Mouse (Mus musculus) left cerebral cortex, adult 11 months (tissue): ENCODE results near the gene Hdgfl1.

ENCODE experiments used
- DNase-seq: peaks from one replicate; pipeline ENCODE4 v3.0.0; 2022; ENCODE audit warnings: low spot score

Gene Hdgfl1

GRCm38 (mm10) chr13:26769955-26770354, at the start of gene Hdgfl1:
Gene Hdgfl1, minus strand, starts transcription at chr13:26770165.
- DNase-seq, result no peak

- DNase-seq, result no peak
Measured at GRCm38 (mm10) chr13:26795460-26795859, 25.5 kb upstream of the Hdgfl1 start.

- DNase-seq, result no peak
Measured at GRCm38 (mm10) chr13:26769424-26769823, 541 bp downstream of the Hdgfl1 start.

DNA sequence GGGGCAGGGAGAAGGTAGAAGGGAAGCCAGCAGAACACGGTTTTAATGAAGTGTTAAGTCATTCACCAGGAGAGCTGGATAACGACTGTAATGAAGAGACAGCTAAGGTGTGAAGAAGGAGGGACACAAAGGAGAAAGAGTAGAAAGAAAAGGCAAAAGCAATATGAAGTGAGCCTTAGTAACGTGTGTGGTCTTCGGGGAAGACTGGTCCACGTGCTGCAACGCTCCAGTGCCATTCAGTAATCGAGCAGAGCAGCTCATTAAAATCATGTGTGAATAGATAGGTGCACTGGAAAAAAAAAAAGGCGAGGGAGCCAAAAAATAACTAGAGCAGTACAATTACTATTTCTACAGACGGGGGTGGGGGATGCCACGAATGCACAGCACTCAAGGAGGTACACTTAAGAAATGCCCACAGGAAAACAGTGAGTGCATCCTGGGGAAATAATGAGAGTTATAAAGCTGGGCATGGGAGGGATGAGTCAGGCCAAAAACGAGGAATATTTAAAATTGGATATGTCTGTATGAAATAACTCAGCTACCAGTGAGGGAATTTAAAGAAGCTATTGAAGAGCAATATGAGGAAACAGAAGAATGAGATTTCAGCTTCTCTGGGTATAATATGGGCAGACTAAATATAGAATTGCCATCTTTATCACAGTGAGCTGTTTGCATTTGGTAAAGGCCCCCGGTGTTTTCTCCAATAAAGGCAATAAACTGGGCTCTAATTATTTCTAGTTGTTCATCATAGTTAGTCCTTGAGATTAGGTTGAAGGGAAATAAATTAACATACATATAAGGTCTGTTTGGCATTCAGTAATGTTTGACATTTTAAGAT, 7.8 kb downstream of the Hdgfl1 start:
- no peak for DNase-seq

- DNase-seq, result no peak
Measured at GRCm38 (mm10) chr13:26752863-26753262, 17.1 kb downstream of the Hdgfl1 start.

DNA sequence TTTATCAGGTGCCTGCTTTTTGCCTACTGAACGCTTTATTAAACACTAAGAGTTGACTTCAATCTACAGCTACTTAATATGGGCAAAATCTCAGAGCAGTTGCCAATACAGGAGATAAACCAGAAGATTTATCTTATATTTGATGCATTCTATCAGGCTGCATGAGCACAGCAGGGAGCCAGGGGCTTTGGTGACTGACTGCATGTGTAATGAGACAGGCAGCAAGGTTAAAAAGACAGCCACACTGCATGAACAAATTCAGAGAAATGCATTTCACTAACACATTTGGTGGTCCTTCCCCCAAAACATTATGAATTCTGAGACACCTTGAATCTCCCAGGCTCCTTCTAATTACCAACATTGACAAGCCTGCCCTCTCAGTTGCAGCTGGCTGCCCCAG, 17.6 kb downstream of the Hdgfl1 start:
- no peak for DNase-seq

GRCm38 (mm10) chr13:26745760-26746457, 24.1 kb downstream of the Hdgfl1 start:
- DNase-seq, result no peak

- DNase-seq, result no peak
Measured at GRCm38 (mm10) chr13:26745059-26745759, 24.8 kb downstream of the Hdgfl1 start.

DNA sequence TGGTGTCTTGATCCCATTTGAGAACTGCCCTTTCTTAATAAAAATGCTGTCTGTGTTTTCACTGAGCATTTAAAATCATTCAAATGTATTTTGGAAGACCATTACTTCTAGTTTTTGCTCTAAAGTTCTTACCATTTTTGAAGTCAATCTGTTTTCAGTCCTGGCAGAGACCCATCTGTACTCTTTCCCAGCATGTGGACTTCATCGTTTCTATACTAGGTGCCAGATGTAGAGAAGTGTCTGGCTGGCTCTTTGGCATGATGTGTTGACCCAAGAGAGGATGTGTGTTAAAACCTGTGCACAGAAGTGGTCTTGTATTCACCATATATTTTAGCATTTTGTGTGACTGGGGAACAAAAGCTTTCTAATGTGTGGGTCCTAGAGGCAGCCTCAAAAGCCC, 25.9 kb downstream of the Hdgfl1 start:
- DNase-seq, result no peak

DNA sequence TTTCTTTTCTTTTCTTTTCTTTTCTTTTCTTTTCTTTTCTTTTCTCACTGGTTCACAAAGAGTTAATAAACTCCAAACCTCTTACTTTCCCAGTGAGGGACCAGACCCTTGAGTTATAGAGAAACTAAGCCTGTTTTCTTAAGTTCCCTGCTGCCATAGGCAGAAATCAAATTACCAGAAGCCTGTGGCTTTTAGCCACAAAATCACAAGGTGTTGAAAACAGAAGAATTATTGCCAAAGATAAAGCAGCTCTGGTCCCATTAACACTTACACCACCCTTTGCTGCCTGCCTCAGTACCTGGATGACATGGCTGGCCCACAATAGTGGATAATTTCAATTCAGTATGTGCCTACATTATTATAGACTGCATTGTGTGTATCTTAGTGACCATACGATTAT, 35.0 kb downstream of the Hdgfl1 start:
- DNase-seq, result no peak

- DNase-seq, result no peak
Measured at GRCm38 (mm10) chr13:26724250-26724649, 45.7 kb downstream of the Hdgfl1 start.

DNA sequence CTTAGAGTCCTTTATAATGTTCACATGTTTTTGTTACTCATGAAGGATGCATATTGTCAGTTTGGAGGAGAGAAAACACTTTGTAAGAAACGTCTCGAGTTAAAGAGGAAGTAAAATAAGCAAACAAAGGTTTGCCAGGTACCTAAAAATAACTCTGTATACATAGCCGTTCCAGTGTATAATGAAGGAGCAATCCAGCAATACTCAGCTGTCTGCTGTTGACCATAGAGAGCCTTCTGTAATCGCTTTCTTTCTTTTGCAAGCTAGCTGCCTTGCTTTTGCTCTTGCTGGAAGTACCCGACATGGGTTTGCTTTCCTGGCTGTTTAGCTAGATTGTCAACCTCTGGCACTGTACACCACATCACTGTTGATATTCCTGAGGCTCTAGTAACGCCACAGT, 48.6 kb downstream of the Hdgfl1 start:
- DNase-seq, result no peak

DNA sequence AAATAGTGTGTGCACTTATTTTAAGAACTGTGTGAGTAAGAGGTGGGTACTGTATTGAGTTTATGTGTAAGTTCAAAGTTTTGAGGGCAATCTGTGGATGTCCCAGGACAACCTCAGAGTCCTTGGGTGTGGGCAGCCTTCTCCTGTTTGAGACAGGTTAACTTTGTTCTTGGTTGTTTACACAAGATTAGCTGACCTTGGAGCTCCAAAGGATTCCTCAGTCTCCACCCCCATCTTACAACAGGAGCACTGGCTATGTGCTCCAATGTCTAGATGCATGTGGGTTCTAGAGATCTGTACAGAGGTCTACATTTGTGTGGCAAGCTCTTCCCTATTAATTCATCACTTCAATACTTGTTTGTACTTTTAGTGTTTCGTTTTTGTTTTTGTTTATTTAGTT, 49.0 kb downstream of the Hdgfl1 start:
- DNase-seq, result no peak

DNA sequence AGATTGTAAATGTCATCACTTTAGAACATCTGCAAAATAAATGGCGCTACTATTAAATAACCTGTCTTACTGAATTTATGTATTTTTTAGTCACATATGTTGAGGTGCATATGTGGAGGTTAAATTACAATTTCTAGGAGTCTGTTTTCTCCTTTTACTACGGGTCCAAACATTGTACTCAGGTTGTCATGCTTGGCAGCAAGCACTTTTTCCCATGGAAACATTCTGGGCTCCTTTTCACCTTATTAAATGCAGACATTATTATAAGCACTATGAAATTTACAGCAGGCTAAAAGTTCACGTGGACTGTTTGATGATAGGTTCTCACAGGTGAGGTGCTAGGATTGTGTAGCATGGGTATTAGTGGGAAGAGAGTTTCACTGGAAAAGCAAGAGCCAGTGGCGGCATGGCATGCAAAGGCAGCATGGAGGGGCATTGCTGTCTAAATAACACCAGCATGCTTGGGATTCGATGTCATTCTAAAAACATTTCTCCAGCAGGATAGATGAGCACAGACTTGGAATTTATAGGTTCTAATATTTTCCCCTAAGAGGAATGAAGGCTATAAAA, 50.7 kb downstream of the Hdgfl1 start:
- DNase-seq, result no peak
